Comparison of ENCODE assay signal across 8 mouse cellular contexts in the genomic region with DNA sequence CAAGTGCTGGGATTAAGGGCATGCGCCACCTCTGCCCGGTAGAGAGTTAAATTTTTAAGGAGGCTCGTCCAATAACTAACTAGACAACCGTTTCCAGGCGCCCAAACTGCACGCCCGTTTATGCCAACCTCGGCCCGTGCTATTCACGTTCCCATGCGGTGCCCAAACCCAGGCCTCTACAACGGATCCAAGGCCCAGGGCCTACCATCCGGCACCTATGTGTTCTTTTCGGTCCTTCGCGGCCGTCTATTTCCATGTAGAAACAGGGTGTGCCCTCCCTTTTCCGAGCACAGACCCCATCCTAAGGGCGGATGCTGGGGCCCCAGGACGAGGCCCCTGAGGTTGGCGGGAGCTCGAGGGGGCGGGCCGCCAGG. TPM values are rescaled to one million over a fixed set of nuclear protein-coding genes. Genes with fewer than 3 reads are reported as not detected.
A peak's percentile ranks its signal among the peaks of the same experiment; 100 is the strongest.
DNase-seq lines count a peak whose midpoint lies in the region; ATAC-seq and TF ChIP-seq lines count a peak whose summit lies in the region.

No protein-coding gene starts in this region.

- peak overlapping the region; percentile 97 for H3K4me2 ChIP-seq in heart, embryonic 13.5 days
- H3K4me2 ChIP-seq in forebrain, embryonic 16.5 days (ENCODE audit: low read length) = peak overlapping the region; percentile 67

- in situ Hi-C loops in ES-E14 (cut with MboI; ENCODE audit: low sequenced_read_pairs in 2 of 2, unreplicated experiment in 2 of 2) = no loop called here

- peak overlapping the region; percentile 90 for H3K9ac ChIP-seq in heart, embryonic 13.5 days
- peak overlapping the region; percentile 88 for H3K9ac ChIP-seq in ES-E14 (ENCODE audit: insufficient read depth, low read depth, low read length, poor library complexity, severe bottlenecking)
- peak overlapping the region; percentile 86 for H3K9ac ChIP-seq in forebrain, embryonic 16.5 days (replicated peaks; ENCODE audit: low read depth, low read length)

- H3K36me3 ChIP-seq in heart, embryonic 13.5 days = no peaks in the 10 kb centered on the region
- H3K36me3 ChIP-seq in ES-E14 (ENCODE audit: control insufficient read depth, insufficient read depth, low read length, poor library complexity, severe bottlenecking) = peaks cover 2% of the 10 kb centered on the region; the same call in 1 of the 2 replicates
- no peaks in the 10 kb centered on the region for H3K36me3 ChIP-seq in forebrain, embryonic 16.5 days (ENCODE audit: control insufficient read depth, insufficient read depth)
- no peaks in the 10 kb centered on the region for H3K36me3 ChIP-seq in macrophage (ENCODE audit: inconsistent target)

- no peaks in the 10 kb centered on the region for H3K9me3 ChIP-seq in heart, embryonic 13.5 days
- no peaks in the 10 kb centered on the region for H3K9me3 ChIP-seq in ES-E14 (ENCODE audit: control insufficient read depth, insufficient read depth, low read depth, low read length)
- no peaks in the 10 kb centered on the region for H3K9me3 ChIP-seq in forebrain, embryonic 16.5 days (ENCODE audit: control insufficient read depth, low read length)

- H3K27ac ChIP-seq in heart, embryonic 13.5 days (replicated peaks) = peak overlapping the region; percentile 100
- H3K27ac ChIP-seq in ES-E14 (ENCODE audit: insufficient read depth, low read depth, low read length, poor library complexity, severe bottlenecking) (peak overlapping the region; percentile 66), macrophage (peak overlapping the region; percentile 65)
- H3K27ac ChIP-seq in forebrain, embryonic 16.5 days (ENCODE audit: low read length) = peak overlapping the region; percentile 96

- no peak for ATAC-seq in heart, embryonic 13.5 days (ENCODE audit: extremely low read depth, insufficient number of reproducible peaks, low FRiP score, low TSS enrichment)
- ATAC-seq in forebrain, embryonic 16.5 days = peak; percentile 34

- 2% methylated on average over 24 of the region's 24 CpGs for WGBS in heart, embryonic 13.5 days
- WGBS in forebrain, embryonic 16.5 days = under 1% methylated on average over 24 of the region's 24 CpGs
- WGBS in macrophage (ENCODE audit: missing documents) = 5% methylated on average over 23 of the region's 24 CpGs

- no peak for DNase-seq in heart, postnatal 10 days
- DNase-seq in ES-E14 (ENCODE audit: low read depth, low spot score) (no peak), adipocyte (ENCODE audit: low spot score) (no peak)
- DNase-seq in embryo, embryonic 10.5 days (ENCODE audit: low spot score) = no peak
- no peak for DNase-seq in cerebellum, postnatal 4 days (ENCODE audit: low spot score in 2 of 2)

- no peaks in the 10 kb centered on the region for H3K27me3 ChIP-seq in heart, embryonic 13.5 days (replicated peaks)
- H3K27me3 ChIP-seq in forebrain, embryonic 16.5 days (replicated peaks; ENCODE audit: control insufficient read depth, insufficient read depth, low read length) = no peaks in the 10 kb centered on the region

- H3K4me3 ChIP-seq in heart, embryonic 13.5 days = peak overlapping the region; percentile 99
- H3K4me3 ChIP-seq in ES-E14 (ENCODE audit: insufficient read depth in 1 of 2, low read depth in 1 of 2, low read length in 2 of 2, poor library complexity in 1 of 2, severe bottlenecking in 1 of 2) (peak overlapping the region; percentile 70 to 78), macrophage (ENCODE audit: inconsistent target) (peak overlapping the region; percentile 47)
- peak overlapping the region; percentile 61 for H3K4me3 ChIP-seq in forebrain, embryonic 16.5 days (replicated peaks; ENCODE audit: low read length)

- intact Hi-C loops in heart, postnatal 10 days (cut with DNase I) = loop anchor here (5.0 kb wide), 5 partner anchors 43 to 623 kb away; a partner anchor contains a TSS

- peaks cover 28% of the 10 kb centered on the region for H3K79me2 ChIP-seq in macrophage (ENCODE audit: inconsistent target)

- peaks cover 23% of the 10 kb centered on the region for H3K4me1 ChIP-seq in heart, embryonic 13.5 days
- peaks cover 2 to 3% of the 10 kb centered on the region in 2 experiments; a peak in 1 of 4 replicates for H3K4me1 ChIP-seq in ES-E14 (ENCODE audit: control insufficient read depth in 2 of 2, insufficient read depth in 2 of 2, low read length in 2 of 2, poor library complexity in 1 of 2)
- H3K4me1 ChIP-seq in forebrain, embryonic 16.5 days (replicated peaks; ENCODE audit: control insufficient read depth, insufficient read depth, low read length) = peaks cover 14% of the 10 kb centered on the region

TF ChIP-seq in ES-E14, 5 proteins besides CTCF, POLR2A, EP300 and RAD21:
- no peak for TF ChIP-seq MAFK (IDR thresholded peaks at IDR 0.05; ENCODE audit: insufficient read depth, low read depth, low read length)
- TF ChIP-seq ZNF384 (IDR thresholded peaks at IDR 0.05; ENCODE audit: low read depth, low read length) = no peak
- no peak for TF ChIP-seq ZC3H11A (IDR thresholded peaks at IDR 0.05; ENCODE audit: borderline replicate concordance, low read depth, low read length)
- no peak for TF ChIP-seq CHD2 (IDR thresholded peaks at IDR 0.05; ENCODE audit: low read depth, low read length)
- TF ChIP-seq HCFC1 (IDR thresholded peaks at IDR 0.05; ENCODE audit: borderline replicate concordance, insufficient read depth, low read length) = no peak

RNA-seq across cellular contexts. Expression of a gene that starts 0.8 kb away (rescaled TPM):
- polyA plus RNA-seq in heart, embryonic 13.5 days (2015; fragmentation: Nextera tagmentation; extraction: Ambion mirVana) = 51.9 and 52.8 TPM in 2 replicates
- 10 to 100 TPM; 45.1 to 62.0 TPM for total RNA-seq in heart, postnatal 10 days (2021)
- total RNA-seq in ES-E14 (2012; rRNA removed) = 151 and 245 TPM in 2 replicates
- 92.3 and 105 TPM in 2 replicates for polyA plus RNA-seq in forebrain, embryonic 16.5 days (2015; fragmentation: Nextera tagmentation; extraction: Ambion mirVana)
- total RNA-seq in macrophage (2018; cell fraction: chromatin; rRNA removed) = 100 to 1,000 TPM in 25 of 26 experiments, 10 to 100 TPM in 1; 90.4 to 707 (median 326) TPM
- 100 to 1,000 TPM in 4 of 26 experiments, 10 to 100 TPM in 22; 38.3 to 104 (median 68.2) TPM for total RNA-seq in macrophage (2018; cell fraction: cytosol; rRNA removed)
- total RNA-seq in macrophage (2018; cell fraction: nucleus; rRNA removed) = 100 to 1,000 TPM in 21 of 26 experiments, 10 to 100 TPM in 5; 54.7 to 300 (median 152) TPM
- polyA plus RNA-seq in macrophage (2018) = 44.6 to 85.9 TPM (median 58.4 TPM) in 3 replicates

RNA-seq across cellular contexts. Expression of a gene that starts 51.7 kb away (rescaled TPM):
- 14.0 and 14.6 TPM in 2 replicates for polyA plus RNA-seq in heart, embryonic 13.5 days (2015; fragmentation: Nextera tagmentation; extraction: Ambion mirVana)
- total RNA-seq in heart, postnatal 10 days (2021) = 10 to 100 TPM; 49.6 to 54.3 TPM
- total RNA-seq in ES-E14 (2012; rRNA removed) = 61.2 and 70.0 TPM in 2 replicates
- polyA plus RNA-seq in forebrain, embryonic 16.5 days (2015; fragmentation: Nextera tagmentation; extraction: Ambion mirVana) = 34.1 and 35.6 TPM in 2 replicates
- total RNA-seq in macrophage (2018; cell fraction: chromatin; rRNA removed) = 100 to 1,000 TPM; 108 to 235 (median 178) TPM
- total RNA-seq in macrophage (2018; cell fraction: cytosol; rRNA removed) = 10 to 100 TPM; 18.1 to 41.7 (median 28.1) TPM
- 100 to 1,000 TPM in 10 of 26 experiments, 10 to 100 TPM in 16; 57.0 to 133 (median 91.2) TPM for total RNA-seq in macrophage (2018; cell fraction: nucleus; rRNA removed)
- polyA plus RNA-seq in macrophage (2018) = 20.6 to 40.6 TPM (median 22.7 TPM) in 3 replicates

Comparison
In these comparisons a context has a peak if more than half of its experiments do, and no peak if none do; other contexts are left out.
1. H3K4me3 ChIP-seq: peak in every context shown above with its lines; median percentile 99 in heart, embryonic 13.5 days; 74 in ES-E14; 61 in forebrain, embryonic 16.5 days; 47 in macrophage.